In the genomic region with DNA sequence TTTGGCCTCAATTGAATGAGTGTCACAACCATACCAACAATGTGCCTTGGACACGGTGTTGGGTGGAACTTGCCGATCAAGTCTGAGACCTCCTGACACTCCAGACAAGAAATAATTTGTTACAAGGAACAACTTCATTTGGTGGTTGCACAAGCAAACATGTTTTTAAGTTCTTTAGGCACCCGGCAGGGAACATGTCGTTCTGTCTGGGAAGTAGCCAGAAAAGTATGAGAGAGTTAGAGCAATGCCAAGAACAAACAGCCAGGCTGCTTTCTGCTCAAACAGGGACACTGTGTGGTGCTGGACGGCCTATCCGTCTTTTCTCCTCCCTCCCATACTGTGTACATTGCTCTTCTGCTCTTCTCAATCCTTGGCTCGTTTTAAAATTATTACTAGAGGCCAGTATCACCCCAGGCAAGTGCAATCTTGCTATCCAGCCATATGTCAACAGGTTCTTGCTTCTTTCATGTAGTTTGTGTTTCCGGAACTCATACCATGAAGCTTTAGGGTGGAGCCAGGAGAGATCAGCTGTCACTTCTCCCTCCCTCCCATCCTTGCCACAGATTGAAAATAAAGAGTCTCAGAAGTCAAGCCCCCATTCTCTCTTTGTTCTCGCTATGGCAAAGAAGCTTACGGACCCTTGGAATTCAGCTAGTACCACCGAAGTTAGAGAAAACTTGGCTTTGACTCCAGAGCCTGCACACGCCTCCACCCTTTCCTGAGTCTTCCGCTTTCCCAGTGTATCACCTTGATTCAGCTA, we compare ENCODE assay signal across 8 mouse cellular contexts. TPM values are rescaled to one million over a fixed set of nuclear protein-coding genes. Genes with fewer than 3 reads are reported as not detected.
DNase-seq lines count a peak whose midpoint lies in the region; ATAC-seq lines count a peak whose summit lies in the region.

No protein-coding gene starts in this region.

- intact Hi-C loops in left cerebral cortex, postnatal 4 days (cut with DNase I), result no loop called here

- 25% methylated on average over 13 of the region's 13 CpGs for WGBS in forebrain, embryonic 15.5 days
- 20% methylated on average over 13 of the region's 13 CpGs for WGBS in intestine, embryonic 14.5 days
- WGBS in neural tube, embryonic 15.5 days, result 40% methylated on average over 13 of the region's 13 CpGs

- no peak overlapping the region for H3K9ac ChIP-seq in forebrain, embryonic 15.5 days (replicated peaks)
- no peak overlapping the region for H3K9ac ChIP-seq in intestine, embryonic 14.5 days (ENCODE audit: low read length)
- H3K9ac ChIP-seq in neural tube, embryonic 15.5 days (replicated peaks), result no peak overlapping the region

- peaks cover 23% of the 10 kb centered on the region for H3K4me1 ChIP-seq in forebrain, embryonic 15.5 days
- peaks cover 13% of the 10 kb centered on the region; the same call in 1 of the 2 replicates for H3K4me1 ChIP-seq in intestine, embryonic 14.5 days (replicated peaks; ENCODE audit: control insufficient read depth, insufficient read depth, low read length)
- peaks cover 4% of the 10 kb centered on the region; the same call in 1 of the 2 replicates for H3K4me1 ChIP-seq in neural tube, embryonic 15.5 days

- H3K9me3 ChIP-seq in forebrain, embryonic 15.5 days, result no peaks in the 10 kb centered on the region
- H3K9me3 ChIP-seq in intestine, embryonic 14.5 days (ENCODE audit: control insufficient read depth, low read length), result no peaks in the 10 kb centered on the region
- H3K9me3 ChIP-seq in neural tube, embryonic 15.5 days (replicated peaks), result no peaks in the 10 kb centered on the region

- H3K27me3 ChIP-seq in forebrain, embryonic 15.5 days, result no peaks in the 10 kb centered on the region
- H3K27me3 ChIP-seq in intestine, embryonic 14.5 days (replicated peaks; ENCODE audit: control insufficient read depth, insufficient read depth, low read length), result no peaks in the 10 kb centered on the region
- H3K27me3 ChIP-seq in neural tube, embryonic 15.5 days (replicated peaks), result no peaks in the 10 kb centered on the region

- H3K4me2 ChIP-seq in forebrain, embryonic 15.5 days (replicated peaks), result peak overlapping the region; percentile 10; the same call in 1 of the 2 replicates
- H3K4me2 ChIP-seq in intestine, embryonic 14.5 days (ENCODE audit: low read length), result peak overlapping the region; percentile 7
- peak overlapping the region; percentile 15 for H3K4me2 ChIP-seq in neural tube, embryonic 15.5 days

- H3K27ac ChIP-seq in forebrain, embryonic 15.5 days (replicated peaks), result no peak overlapping the region
- no peak overlapping the region for H3K27ac ChIP-seq in intestine, embryonic 14.5 days (ENCODE audit: low read depth)
- H3K27ac ChIP-seq in neural tube, embryonic 15.5 days (replicated peaks), result no peak overlapping the region

- peak; percentile 32 for DNase-seq in urinary bladder, postnatal 14 days (ENCODE audit: low spot score)
- DNase-seq in urinary bladder, adult 2 months (ENCODE audit: low spot score), result no peak
- DNase-seq in intestine, embryonic 14.5 days (ENCODE audit: low spot score), result peak; percentile 51
- DNase-seq in left cerebral cortex, postnatal 4 days, result peak; percentile 9
- no peak for DNase-seq in cerebellum, postnatal 10 days
- DNase-seq in thymus, postnatal 10 days (ENCODE audit: low spot score in 2 of 2), result no peak

- H3K36me3 ChIP-seq in forebrain, embryonic 15.5 days, result no peaks in the 10 kb centered on the region
- H3K36me3 ChIP-seq in intestine, embryonic 14.5 days (ENCODE audit: control insufficient read depth, insufficient read depth, low read length), result no peaks in the 10 kb centered on the region
- H3K36me3 ChIP-seq in neural tube, embryonic 15.5 days, result no peaks in the 10 kb centered on the region

- H3K4me3 ChIP-seq in forebrain, embryonic 15.5 days, result no peak overlapping the region
- no peak overlapping the region for H3K4me3 ChIP-seq in intestine, embryonic 14.5 days (ENCODE audit: low read depth, low read length)
- H3K4me3 ChIP-seq in neural tube, embryonic 15.5 days (replicated peaks), result no peak overlapping the region

- ATAC-seq in forebrain, embryonic 15.5 days (replicated peaks), result peak; percentile 33; the same call in 1 of the 2 replicates
- no peak for ATAC-seq in intestine, embryonic 14.5 days (replicated peaks; ENCODE audit: low FRiP score, low TSS enrichment, low read depth)
- ATAC-seq in neural tube, embryonic 15.5 days (ENCODE audit: low FRiP score), result peak; percentile 57; the same call in 1 of the 2 replicates

RNA-seq across cellular contexts. Expression of a gene that starts 52.8 kb away (rescaled TPM):
- 37.1 and 40.3 TPM in 2 replicates for polyA plus RNA-seq in urinary bladder, adult 2 months (2012; rRNA removed)
- 2.0 and 2.4 TPM in 2 replicates for polyA plus RNA-seq in forebrain, embryonic 15.5 days (2015; fragmentation: Nextera tagmentation; extraction: Ambion mirVana)
- 1.5 and 2.0 TPM in 2 replicates for polyA plus RNA-seq in intestine, embryonic 14.5 days (2014; fragmentation: Nextera tagmentation; extraction: Ambion mirVana)
- 1 to 10 TPM; 4.4 to 6.6 TPM for total RNA-seq in left cerebral cortex, postnatal 4 days (2021)
- 0.86 and 1.4 TPM in 2 replicates for polyA plus RNA-seq in neural tube, embryonic 15.5 days (2015; fragmentation: Nextera tagmentation; extraction: Ambion mirVana)

Comparison
In these comparisons a context has a peak if more than half of its experiments do, and no peak if none do; other contexts are left out.
1. DNase-seq: peak in urinary bladder, postnatal 14 days (single experiment), intestine, embryonic 14.5 days (single experiment) and left cerebral cortex, postnatal 4 days (single experiment); none in urinary bladder, adult 2 months (single experiment), cerebellum, postnatal 10 days (0 of 2) and thymus, postnatal 10 days (0 of 2).
2. RNA of a gene that starts 52.8 kb away (polyA plus RNA-seq): 37.1 to 40.3 TPM in urinary bladder, adult 2 months; 2.0 to 2.4 TPM in forebrain, embryonic 15.5 days, 1.5 to 2.0 TPM in intestine, embryonic 14.5 days and 0.86 to 1.4 TPM in neural tube, embryonic 15.5 days; every median in the first group is over 10 times any median in the second.
3. Peak in every context shown above with its lines, with median percentiles within 50 percentile points of each other: H3K4me2 ChIP-seq.